Mouse (Mus musculus) CH12.LX (cell line): ENCODE data around the gene Zfhx3. TPM values are rescaled to one million over a fixed set of nuclear protein-coding genes. Genes with fewer than 3 reads are reported as not detected.

Source experiments
- DNase-seq: peaks from one replicate; pipeline ENCODE4 v3.0.0-alpha.2; 2013; ENCODE audit errors: extremely low read depth
- H3K27ac ChIP-seq: 2 replicates; pipeline ENCODE4 v1.5.1; 2012; ENCODE audit warnings: low read depth, mild to moderate bottlenecking, control low read depth, moderate library complexity; ENCODE audit not compliant: insufficient read depth
- H3K27me3 ChIP-seq: replicated peaks from 2 replicates; pipeline ENCODE3; 2012; ENCODE audit warnings: inconsistent platforms
- H3K36me3 ChIP-seq, 2 experiments: replicated peaks in 1 of 2; 2 replicates each; pipeline versions ENCODE3 to v1.6.1; 2012; ENCODE audit warnings: inconsistent platforms in 1 of 2, low read length in 1 of 2, mild to moderate bottlenecking in 1 of 2, mixed read lengths in 1 of 2, moderate library complexity in 1 of 2; ENCODE audit not compliant: control insufficient read depth in 1 of 2, insufficient read depth in 1 of 2
- H3K4me1 ChIP-seq, 2 experiments: 2 replicates each; pipeline ENCODE4 v1.6.1; 2012; ENCODE audit warnings: inconsistent platforms in 1 of 2, moderate library complexity in 1 of 2; ENCODE audit not compliant: insufficient read depth in 2 of 2, control insufficient read depth in 1 of 2
- H3K4me2 ChIP-seq: 2 replicates; pipeline ENCODE4 v1.6.1; 2012; ENCODE audit warnings: low read depth, mild to moderate bottlenecking, control low read depth; ENCODE audit not compliant: poor library complexity, insufficient read depth, severe bottlenecking
- H3K4me3 ChIP-seq, 3 experiments: fragments of 150-350 bp in 1 of 3; sonication (generic) in 1 of 3; replicated peaks in 1 of 3; 2 replicates each; pipeline versions ENCODE3 to v1.5.1; 2011 to 2012; ENCODE audit warnings: low read depth in 2 of 3, low read length in 2 of 3, mild to moderate bottlenecking in 2 of 3, moderate library complexity in 2 of 3, control low read depth in 1 of 3, improper control_type of control experiment in 1 of 3, inconsistent platforms in 1 of 3, mixed read lengths in 1 of 3; ENCODE audit not compliant: poor library complexity in 1 of 3
- H3K79me2 ChIP-seq: replicated peaks from 2 replicates; pipeline ENCODE4 v1.6.1; 2012; ENCODE audit warnings: mild to moderate bottlenecking, moderate library complexity; ENCODE audit not compliant: control insufficient read depth, poor library complexity, insufficient read depth, severe bottlenecking; ENCODE audit errors: extremely low read depth
- H3K9ac ChIP-seq: 2 replicates; pipeline ENCODE4 v1.6.1; 2012; ENCODE audit warnings: low read depth, mild to moderate bottlenecking, control low read depth, moderate library complexity; ENCODE audit not compliant: insufficient read depth
- H3K9me3 ChIP-seq: replicated peaks from 2 replicates; pipeline ENCODE3; 2012; ENCODE audit warnings: low read length, inconsistent platforms, mixed read lengths
- BHLHE40 ChIP-seq: IDR thresholded peaks from 2 replicates; pipeline ENCODE4 v1.6.1; 2011; ENCODE audit warnings: mild to moderate bottlenecking, low read depth, low read length, improper control_type of control experiment
- CHD2 ChIP-seq: IDR thresholded peaks from 2 replicates; pipeline ENCODE4 v1.6.1; 2011; ENCODE audit warnings: low read length, improper control_type of control experiment
- E2F4 ChIP-seq: IDR thresholded peaks from 2 replicates; pipeline ENCODE4 v1.6.1; 2011; ENCODE audit warnings: low read depth, low read length, improper control_type of control experiment; ENCODE audit not compliant: insufficient replicate concordance
- ELF1 ChIP-seq: IDR thresholded peaks from 2 replicates; pipeline ENCODE4 v1.6.1; 2014; ENCODE audit warnings: low read depth, mild to moderate bottlenecking, inconsistent platforms, low read length, improper control_type of control experiment
- EP300 ChIP-seq: IDR thresholded peaks from 2 replicates; pipeline ENCODE4 v1.6.1; 2011; ENCODE audit warnings: low read length, improper control_type of control experiment
- GABPA ChIP-seq: IDR thresholded peaks from 2 replicates; pipeline ENCODE4 v1.6.1; 2012; ENCODE audit warnings: low read depth, low read length, improper control_type of control experiment, inconsistent platforms; ENCODE audit not compliant: insufficient replicate concordance
- HCFC1 ChIP-seq: IDR thresholded peaks from 2 replicates; pipeline ENCODE4 v1.6.1; 2012; ENCODE audit warnings: low read depth, mild to moderate bottlenecking, inconsistent platforms, low read length, improper control_type of control experiment
- IRF4 ChIP-seq: IDR thresholded peaks from 2 replicates; pipeline ENCODE4 v1.6.1; 2014; ENCODE audit warnings: low read depth, mild to moderate bottlenecking, inconsistent platforms, low read length, improper control_type of control experiment
- JUN ChIP-seq: IDR thresholded peaks from 2 replicates; pipeline ENCODE4 v1.6.1; 2011; ENCODE audit warnings: low read depth, mild to moderate bottlenecking, low read length, improper control_type of control experiment, moderate library complexity; ENCODE audit not compliant: insufficient read depth
- JUND ChIP-seq: conservative IDR thresholded peaks from 2 replicates; pipeline ENCODE4 v1.6.1; 2011; ENCODE audit warnings: low read depth, low read length, improper control_type of control experiment
- MAFK ChIP-seq: IDR thresholded peaks from 2 replicates; pipeline ENCODE4 v1.6.1; 2011; ENCODE audit warnings: low read length, improper control_type of control experiment; ENCODE audit not compliant: insufficient replicate concordance
- MAX ChIP-seq: IDR thresholded peaks from 2 replicates; pipeline ENCODE4 v1.6.1; 2011; ENCODE audit warnings: low read length, improper control_type of control experiment
- MEF2A ChIP-seq: IDR thresholded peaks from 2 replicates; pipeline ENCODE4 v1.6.1; 2014; ENCODE audit warnings: low read depth, mild to moderate bottlenecking, inconsistent platforms, low read length, improper control_type of control experiment, borderline replicate concordance
- NELFE ChIP-seq: IDR thresholded peaks from 2 replicates; pipeline ENCODE4 v1.6.1; 2011; ENCODE audit warnings: low read depth, low read length, improper control_type of control experiment
- POLR2A ChIP-seq: IDR thresholded peaks from 2 replicates; pipeline ENCODE4 v1.6.1; 2011; ENCODE audit warnings: low read depth, mild to moderate bottlenecking, improper control_type of control experiment, low read length
- RAD21 ChIP-seq: IDR thresholded peaks from 2 replicates; pipeline ENCODE4 v1.6.1; 2011; ENCODE audit warnings: low read depth, mild to moderate bottlenecking, low read length, improper control_type of control experiment, moderate library complexity
- RCOR1 ChIP-seq: conservative IDR thresholded peaks from 2 replicates; pipeline ENCODE4 v1.6.1; 2012; ENCODE audit warnings: low read depth, mild to moderate bottlenecking, inconsistent platforms, low read length, improper control_type of control experiment
- SIN3A ChIP-seq: IDR thresholded peaks from 2 replicates; pipeline ENCODE4 v1.6.1; 2012; ENCODE audit warnings: low read length, improper control_type of control experiment, inconsistent platforms
- SMC3 ChIP-seq: IDR thresholded peaks from 2 replicates; pipeline ENCODE4 v1.6.1; 2011; ENCODE audit warnings: low read depth, low read length, improper control_type of control experiment
- UBTF ChIP-seq: IDR thresholded peaks from 2 replicates; pipeline ENCODE4 v1.6.1; 2012; ENCODE audit warnings: low read depth, mild to moderate bottlenecking, inconsistent platforms, low read length, improper control_type of control experiment, moderate library complexity
- ZMIZ1 ChIP-seq: IDR thresholded peaks from 2 replicates; pipeline ENCODE4 v1.6.1; 2012; ENCODE audit warnings: low read depth, mild to moderate bottlenecking, inconsistent platforms, low read length, improper control_type of control experiment
- dilution Hi-C: fragments of 300-500 bp; cut with MboI; formaldehyde crosslinking; loops from 2 replicates; pipeline ENCODE4 v1.14.3; 2020; ENCODE audit warnings: low sequenced_read_pairs; ENCODE audit not compliant: extremely low pct_unique_long_range_greater_than_20kb, extremely low pct_ligation_motif_present
- in situ Hi-C: fragments of 300-500 bp; cut with MboI; formaldehyde crosslinking; loops from 3 replicates; pipeline ENCODE4 v1.14.3; 2019; ENCODE audit warnings: low sequenced_read_pairs, low pct_ligation_motif_present, low pct_unique_long_range_greater_than_20kb, mixed read lengths
- polyA plus RNA-seq: library from polyadenylated mRNA; unstranded; fragments of >175 nt; gene quantifications from 2 replicates; pipeline ENCODE4 v1.2.1, GENCODE M21; 2012; ENCODE audit warnings: low read depth; ENCODE audit not compliant: insufficient read length
- total RNA-seq, 2 experiments: library from RNA; depleted of rRNA; stranded (reverse); fragments of 300-350 nt in 1 of 2; fragments of >200 nt in 1 of 2; gene quantifications; 2 replicates each; pipeline ENCODE4 v1.2.3; 2012 to 2014

The Zfhx3 gene
- total and polyA plus RNA-seq, 3 experiments: 0.05 to 0.76 (median 0.68) TPM

GRCm38 (mm10) chr8:108778063-108778462 lies 835.6 kb downstream of the Zfhx3 start:
- Histone ChIP-seq H3K27me3 (no peaks in the 10 kb centered on the region), H3K79me2 (no peaks in the 10 kb centered on the region), H3K9ac (no peak overlapping the region), H3K4me3 (no peak overlapping the region), H3K4me1 (peaks cover 0 to 7% of the 10 kb centered on the region in 2 experiments; a peak in 3 of 4 replicates), H3K9me3 (no peaks in the 10 kb centered on the region), H3K27ac (no peak overlapping the region), H3K4me2 (no peak overlapping the region), H3K36me3 (no peaks in the 10 kb centered on the region)
- in situ Hi-C loops (no loop called here), dilution Hi-C loops (no loop called here)
- no peak for DNase-seq
- no peak for TF ChIP-seq JUN
- no peak for TF ChIP-seq SIN3A
- TF ChIP-seq BHLHE40: no peak
- no peak for TF ChIP-seq JUND
- no peak for TF ChIP-seq MEF2A
- no peak for TF ChIP-seq UBTF
- no peak for TF ChIP-seq ELF1
- no peak for TF ChIP-seq POLR2A
- TF ChIP-seq SMC3: no peak
- TF ChIP-seq NELFE: no peak
- no peak for TF ChIP-seq EP300
- no peak for TF ChIP-seq HCFC1

DNA sequence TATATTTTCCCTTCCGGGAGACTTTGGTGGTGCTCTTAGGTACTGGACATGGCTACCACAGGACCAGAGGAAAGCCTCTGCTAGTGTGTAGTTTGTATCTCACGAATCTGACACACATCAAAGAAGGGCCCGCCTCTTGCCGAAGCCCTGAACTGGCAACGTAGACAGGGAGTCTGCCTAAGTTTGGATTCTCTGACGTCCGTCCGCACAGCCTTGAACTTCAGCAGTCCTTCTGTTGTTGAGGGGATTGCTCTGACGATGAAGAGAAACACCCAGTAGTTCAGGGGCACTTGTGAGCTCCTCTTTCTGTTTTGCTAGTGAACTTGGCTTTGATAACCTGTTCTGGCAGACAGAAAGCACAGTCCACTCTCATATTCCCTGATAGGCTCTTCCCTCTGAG lies 836.1 kb downstream of the Zfhx3 start:
- dilution Hi-C loops: no loop called here
- no peaks in the 10 kb centered on the region for H3K9me3 ChIP-seq

DNA sequence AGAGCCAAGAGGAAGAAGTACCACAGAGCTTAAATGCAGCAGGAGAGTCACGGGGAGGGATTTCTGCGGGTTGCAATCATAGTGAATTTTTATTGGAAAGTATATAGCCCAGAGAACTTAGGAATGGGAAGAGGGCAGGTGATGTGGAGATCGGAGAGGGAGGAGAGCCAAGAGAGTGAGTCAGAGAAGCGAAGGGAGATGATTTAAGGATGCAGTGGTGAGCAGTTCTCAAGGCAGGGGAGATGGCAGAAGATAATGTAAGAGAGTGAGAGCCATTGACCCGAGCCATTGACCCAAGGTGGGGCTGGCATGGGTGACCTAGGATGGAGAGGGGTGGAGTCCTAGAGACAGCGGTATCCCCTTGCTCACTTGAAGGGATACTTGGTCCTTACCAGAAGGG lies 838.3 kb downstream of the Zfhx3 start:
- H3K9me3 ChIP-seq: no peaks in the 10 kb centered on the region
- H3K9ac ChIP-seq: no peak overlapping the region
- no peaks in the 10 kb centered on the region for H3K27me3 ChIP-seq
- no peak for DNase-seq
- H3K79me2 ChIP-seq: no peaks in the 10 kb centered on the region
- no peak for TF ChIP-seq ZMIZ1
- TF ChIP-seq NELFE: no peak
- TF ChIP-seq CHD2: no peak
- no peak for TF ChIP-seq EP300
- TF ChIP-seq UBTF: no peak
- TF ChIP-seq RCOR1: no peak
- TF ChIP-seq E2F4: no peak
- TF ChIP-seq IRF4: no peak
- no peak for TF ChIP-seq JUND
- TF ChIP-seq GABPA: no peak
- TF ChIP-seq BHLHE40: no peak
- TF ChIP-seq ELF1: no peak
- no peak for TF ChIP-seq POLR2A
- TF ChIP-seq MAX: no peak
- peaks cover 0 to 11% of the 10 kb centered on the region in 2 experiments; a peak in 3 of 4 replicates for H3K4me1 ChIP-seq
- dilution Hi-C loops (no loop called here), in situ Hi-C loops (no loop called here)
- H3K36me3 ChIP-seq: no peaks in the 10 kb centered on the region
- no peak overlapping the region for H3K4me3 ChIP-seq
- no peak overlapping the region for H3K4me2 ChIP-seq
- no peak overlapping the region for H3K27ac ChIP-seq

More for the DNA sequence above, 836.1 kb downstream of the Zfhx3 start:
- peaks cover 0 to 7% of the 10 kb centered on the region in 2 experiments; a peak in 3 of 4 replicates for H3K4me1 ChIP-seq
- H3K4me2 ChIP-seq: no peak overlapping the region
- no peaks in the 10 kb centered on the region for H3K36me3 ChIP-seq
- no peak for DNase-seq
- in situ Hi-C loops: no loop called here
- TF ChIP-seq SMC3: no peak
- no peak for TF ChIP-seq MAFK
- TF ChIP-seq IRF4: no peak
- TF ChIP-seq E2F4: no peak
- no peak for TF ChIP-seq RAD21
- no peak for TF ChIP-seq ZMIZ1
- H3K9ac ChIP-seq: no peak overlapping the region
- H3K27me3 ChIP-seq: no peaks in the 10 kb centered on the region
- no peaks in the 10 kb centered on the region for H3K79me2 ChIP-seq
- H3K27ac ChIP-seq: no peak overlapping the region
- H3K4me3 ChIP-seq: no peak overlapping the region
